Mouse (Mus musculus) lung, postnatal 0 days (tissue): Measurements from ENCODE around the gene Kif5c. TPM values are rescaled to one million over a fixed set of nuclear protein-coding genes. Genes with fewer than 3 reads are reported as not detected.

ENCODE experiments used
- ATAC-seq: fragments of 200-750 bp; cut with Nextera tagmentation; 2 replicates; pipeline ENCODE4 v1.8.0; 2017; ENCODE audit warnings: moderate library complexity
- DNase-seq: peaks from one replicate; pipeline ENCODE4 v3.0.0-alpha.2; 2016; ENCODE audit warnings: low spot score
- H3K27ac ChIP-seq: fragments of 300-500 bp; sonication (generic); 2 replicates; pipeline ENCODE4 v1.5.1; 2014; ENCODE audit warnings: antibody characterized with exemption, mild to moderate bottlenecking, low read length, mixed read lengths
- H3K27me3 ChIP-seq: fragments of 300-500 bp; sonication (generic); replicated peaks from 2 replicates; pipeline ENCODE4 v1.6.1; 2014; ENCODE audit warnings: low read length, mixed read lengths; ENCODE audit not compliant: insufficient read depth
- H3K36me3 ChIP-seq: fragments of 300-500 bp; sonication (generic); 2 replicates; pipeline ENCODE4 v1.6.1; 2014; ENCODE audit warnings: low read length, mixed read lengths; ENCODE audit not compliant: insufficient read depth
- H3K4me1 ChIP-seq: fragments of 300-500 bp; sonication (generic); 2 replicates; pipeline ENCODE4 v1.6.1; 2014; ENCODE audit warnings: antibody characterized with exemption, low read depth, low read length, mixed read lengths; ENCODE audit not compliant: insufficient read depth
- H3K4me2 ChIP-seq: fragments of 300-500 bp; sonication (generic); replicated peaks from 2 replicates; pipeline ENCODE4 v1.6.1; 2014; ENCODE audit warnings: low read depth, mild to moderate bottlenecking, low read length, moderate library complexity, mixed read lengths
- H3K4me3 ChIP-seq: fragments of 300-500 bp; sonication (generic); 2 replicates; pipeline ENCODE4 v1.5.1; 2014; ENCODE audit warnings: low read depth, low read length
- H3K9ac ChIP-seq: fragments of 300-500 bp; sonication (generic); replicated peaks from 2 replicates; pipeline ENCODE4 v1.6.1; 2014; ENCODE audit warnings: low read depth, mild to moderate bottlenecking
- H3K9me3 ChIP-seq: fragments of 300-500 bp; sonication (generic); 2 replicates; pipeline ENCODE4 v1.6.1; 2016; ENCODE audit warnings: low read length, mixed read lengths
- CTCF ChIP-seq: IDR thresholded peaks from 2 replicates; pipeline ENCODE4 v1.5.1; 2016; ENCODE audit warnings: antibody characterized with exemption, mild to moderate bottlenecking
- EP300 ChIP-seq: IDR thresholded peaks from 2 replicates; pipeline ENCODE4 v1.6.1; 2016; ENCODE audit warnings: antibody characterized with exemption, mild to moderate bottlenecking, control low read depth
- WGBS: fragments of 180-500 bp; shearing (Covaris S2); extraction: QIAGEN DNeasy Blood & Tissue Kit; methylation state at CpG from one replicate; pipeline ENCODE4 v1.1.7; 2014; 5-methylcytosine and 5-hydroxymethylcytosine counted together
- polyA plus RNA-seq: library from polyadenylated mRNA; unstranded; fragments of >200 nt; fragmentation: Nextera tagmentation; extraction: Ambion mirVana; gene quantifications from 2 replicates; pipeline ENCODE4 v1.2.1, GENCODE M21; 2015

Gene Kif5c
- polyA plus RNA-seq, 1 experiment from 2014 or later, result 0.17 TPM

GRCm38 (mm10) chr2:49753062-49753461, 134.0 kb downstream of the Kif5c start:
- no peak overlapping the region for H3K4me3 ChIP-seq
- no peaks in the 10 kb centered on the region for H3K36me3 ChIP-seq
- TF ChIP-seq CTCF, result no peak
- no peak for TF ChIP-seq EP300
- no peaks in the 10 kb centered on the region for H3K27me3 ChIP-seq
- no peak overlapping the region for H3K9ac ChIP-seq
- DNase-seq (no peak), ATAC-seq (no peak)
- no peak overlapping the region for H3K4me2 ChIP-seq
- no peaks in the 10 kb centered on the region for H3K9me3 ChIP-seq
- WGBS, result 88% methylated on average over 3 of the region's 3 CpGs
- no peaks in the 10 kb centered on the region for H3K4me1 ChIP-seq
- H3K27ac ChIP-seq, result no peak overlapping the region

GRCm38 (mm10) chr2:49755054-49755453, 136.0 kb downstream of the Kif5c start:
- no peaks in the 10 kb centered on the region for H3K36me3 ChIP-seq
- no peaks in the 10 kb centered on the region for H3K27me3 ChIP-seq
- DNase-seq (no peak), ATAC-seq (no peak)
- no peak overlapping the region for H3K9ac ChIP-seq
- no peak for TF ChIP-seq CTCF
- H3K4me1 ChIP-seq, result no peaks in the 10 kb centered on the region
- H3K4me2 ChIP-seq, result no peak overlapping the region
- WGBS, result 44% methylated on average over 2 of the region's 2 CpGs
- no peak overlapping the region for H3K4me3 ChIP-seq
- no peaks in the 10 kb centered on the region for H3K9me3 ChIP-seq
- H3K27ac ChIP-seq, result no peak overlapping the region

- WGBS, result 65% methylated on average over 7 of the region's 7 CpGs
- Histone ChIP-seq H3K27me3 (no peaks in the 10 kb centered on the region), H3K4me3 (no peak overlapping the region), H3K4me1 (no peaks in the 10 kb centered on the region), H3K27ac (no peak overlapping the region), H3K9ac (no peak overlapping the region), H3K9me3 (no peaks in the 10 kb centered on the region), H3K4me2 (no peak overlapping the region), H3K36me3 (no peaks in the 10 kb centered on the region)
- ATAC-seq, result no peak; the same call in 1 of the 2 replicates
- no peak for TF ChIP-seq CTCF
- no peak for TF ChIP-seq EP300
- peak; percentile 40 for DNase-seq
Observed at GRCm38 (mm10) chr2:49757616-49758015, 138.5 kb downstream of the Kif5c start.

GRCm38 (mm10) chr2:49764331-49764946, 145.3 kb downstream of the Kif5c start:
- H3K27ac ChIP-seq, result no peak overlapping the region
- no peak overlapping the region for H3K4me2 ChIP-seq
- no peaks in the 10 kb centered on the region; the same call in 1 of the 2 replicates for H3K4me1 ChIP-seq
- TF ChIP-seq CTCF, result peak; percentile 85
- no peak for TF ChIP-seq EP300
- WGBS, result 44% methylated on average over 6 of the region's 7 CpGs
- ATAC-seq (peak; percentile 84), DNase-seq (peak; percentile 86)
- H3K36me3 ChIP-seq, result no peaks in the 10 kb centered on the region
- H3K9ac ChIP-seq, result no peak overlapping the region
- H3K4me3 ChIP-seq, result no peak overlapping the region
- H3K9me3 ChIP-seq, result no peaks in the 10 kb centered on the region
- 0 out of 2 replicates have a peak, but pooled peaks cover 8% of the 10 kb centered on the region for H3K27me3 ChIP-seq

DNA sequence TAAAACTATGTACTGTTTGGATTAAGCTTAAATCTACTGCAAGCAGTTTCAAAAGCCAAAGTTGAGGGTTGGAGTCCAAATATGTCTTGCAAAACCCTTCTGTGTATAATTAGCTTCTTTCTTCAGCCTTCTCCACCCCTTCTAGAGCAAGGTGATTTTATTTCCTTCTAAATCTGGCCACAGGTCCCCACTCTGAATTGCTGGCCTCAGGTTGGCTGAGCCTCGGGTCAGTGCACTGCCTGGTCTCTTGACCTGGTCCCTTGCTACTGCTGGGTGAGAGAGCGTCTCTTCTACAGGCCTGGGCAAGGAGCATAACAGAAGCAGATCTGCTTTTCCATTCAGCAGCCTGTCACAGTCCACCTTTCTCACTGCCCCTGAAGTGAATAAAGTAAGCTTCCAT, 149.8 kb downstream of the Kif5c start:
- DNase-seq (no peak), ATAC-seq (no peak)
- H3K4me1 ChIP-seq, result no peaks in the 10 kb centered on the region; the same call in 1 of the 2 replicates
- H3K27ac ChIP-seq, result no peak overlapping the region
- H3K4me2 ChIP-seq, result no peak overlapping the region
- no peak overlapping the region for H3K9ac ChIP-seq
- no peaks in the 10 kb centered on the region for H3K36me3 ChIP-seq
- H3K4me3 ChIP-seq, result no peak overlapping the region
- TF ChIP-seq EP300 (no peak), CTCF (no peak)
- WGBS, result 70% methylated on average over 2 of the region's 2 CpGs
- H3K9me3 ChIP-seq, result no peaks in the 10 kb centered on the region
- H3K27me3 ChIP-seq, result 0 out of 2 replicates have a peak, but pooled peaks cover 8% of the 10 kb centered on the region

- WGBS, result 68% methylated on average over 5 of the region's 5 CpGs
- H3K4me2 ChIP-seq, result no peak overlapping the region
- no peak overlapping the region for H3K9ac ChIP-seq
- no peaks in the 10 kb centered on the region for H3K36me3 ChIP-seq
- no peaks in the 10 kb centered on the region for H3K9me3 ChIP-seq
- no peak overlapping the region for H3K27ac ChIP-seq
- H3K4me3 ChIP-seq, result no peak overlapping the region
- H3K27me3 ChIP-seq, result 0 out of 2 replicates have a peak, but pooled peaks cover 8% of the 10 kb centered on the region
- TF ChIP-seq EP300 (no peak), CTCF (no peak)
- DNase-seq, result no peak
- ATAC-seq, result no peak
- H3K4me1 ChIP-seq, result no peaks in the 10 kb centered on the region; the same call in 1 of the 2 replicates
Observed at GRCm38 (mm10) chr2:49770440-49770839, 151.3 kb downstream of the Kif5c start.
